Mouse (Mus musculus) CH12.LX (cell line): ENCODE measurements around the gene Neu2. TPM values are rescaled to one million over a fixed set of nuclear protein-coding genes. Genes with fewer than 3 reads are reported as not detected.

Experiments
- DNase-seq: peaks from one replicate; pipeline ENCODE4 v3.0.0-alpha.2; 2013; ENCODE audit errors: extremely low read depth
- H3K27ac ChIP-seq: 2 replicates; pipeline ENCODE4 v1.5.1; 2012; ENCODE audit warnings: low read depth, mild to moderate bottlenecking, control low read depth, moderate library complexity; ENCODE audit not compliant: insufficient read depth
- H3K27me3 ChIP-seq: replicated peaks from 2 replicates; pipeline ENCODE3; 2012; ENCODE audit warnings: inconsistent platforms
- H3K36me3 ChIP-seq, 2 experiments: replicated peaks in 1 of 2; 2 replicates each; pipeline versions ENCODE3 to v1.6.1; 2012; ENCODE audit warnings: inconsistent platforms in 1 of 2, low read length in 1 of 2, mild to moderate bottlenecking in 1 of 2, mixed read lengths in 1 of 2, moderate library complexity in 1 of 2; ENCODE audit not compliant: control insufficient read depth in 1 of 2, insufficient read depth in 1 of 2
- H3K4me1 ChIP-seq, 2 experiments: 2 replicates each; pipeline ENCODE4 v1.6.1; 2012; ENCODE audit warnings: inconsistent platforms in 1 of 2, moderate library complexity in 1 of 2; ENCODE audit not compliant: insufficient read depth in 2 of 2, control insufficient read depth in 1 of 2
- H3K4me2 ChIP-seq: 2 replicates; pipeline ENCODE4 v1.6.1; 2012; ENCODE audit warnings: low read depth, mild to moderate bottlenecking, control low read depth; ENCODE audit not compliant: poor library complexity, insufficient read depth, severe bottlenecking
- H3K4me3 ChIP-seq, 3 experiments: fragments of 150-350 bp in 1 of 3; sonication (generic) in 1 of 3; replicated peaks in 1 of 3; 2 replicates each; pipeline versions ENCODE3 to v1.5.1; 2011 to 2012; ENCODE audit warnings: low read depth in 2 of 3, low read length in 2 of 3, mild to moderate bottlenecking in 2 of 3, moderate library complexity in 2 of 3, control low read depth in 1 of 3, improper control_type of control experiment in 1 of 3, inconsistent platforms in 1 of 3, mixed read lengths in 1 of 3; ENCODE audit not compliant: poor library complexity in 1 of 3
- H3K79me2 ChIP-seq: replicated peaks from 2 replicates; pipeline ENCODE4 v1.6.1; 2012; ENCODE audit warnings: mild to moderate bottlenecking, moderate library complexity; ENCODE audit not compliant: control insufficient read depth, poor library complexity, insufficient read depth, severe bottlenecking; ENCODE audit errors: extremely low read depth
- H3K9ac ChIP-seq: 2 replicates; pipeline ENCODE4 v1.6.1; 2012; ENCODE audit warnings: low read depth, mild to moderate bottlenecking, control low read depth, moderate library complexity; ENCODE audit not compliant: insufficient read depth
- H3K9me3 ChIP-seq: replicated peaks from 2 replicates; pipeline ENCODE3; 2012; ENCODE audit warnings: low read length, inconsistent platforms, mixed read lengths
- BHLHE40 ChIP-seq: IDR thresholded peaks from 2 replicates; pipeline ENCODE4 v1.6.1; 2011; ENCODE audit warnings: mild to moderate bottlenecking, low read depth, low read length, improper control_type of control experiment
- CHD1 ChIP-seq: IDR thresholded peaks from 2 replicates; pipeline ENCODE4 v1.6.1; 2012; ENCODE audit warnings: low read depth, low read length, improper control_type of control experiment, inconsistent platforms
- EP300 ChIP-seq: IDR thresholded peaks from 2 replicates; pipeline ENCODE4 v1.6.1; 2011; ENCODE audit warnings: low read length, improper control_type of control experiment
- ETS1 ChIP-seq: conservative IDR thresholded peaks from 2 replicates; pipeline ENCODE4 v1.6.1; 2012; ENCODE audit warnings: low read depth, mild to moderate bottlenecking, inconsistent platforms, low read length, improper control_type of control experiment, moderate library complexity
- GABPA ChIP-seq: IDR thresholded peaks from 2 replicates; pipeline ENCODE4 v1.6.1; 2012; ENCODE audit warnings: low read depth, low read length, improper control_type of control experiment, inconsistent platforms; ENCODE audit not compliant: insufficient replicate concordance
- HCFC1 ChIP-seq: IDR thresholded peaks from 2 replicates; pipeline ENCODE4 v1.6.1; 2012; ENCODE audit warnings: low read depth, mild to moderate bottlenecking, inconsistent platforms, low read length, improper control_type of control experiment
- MAFK ChIP-seq: IDR thresholded peaks from 2 replicates; pipeline ENCODE4 v1.6.1; 2011; ENCODE audit warnings: low read length, improper control_type of control experiment; ENCODE audit not compliant: insufficient replicate concordance
- MAZ ChIP-seq: IDR thresholded peaks from 2 replicates; pipeline ENCODE4 v1.6.1; 2012; ENCODE audit warnings: low read depth, mild to moderate bottlenecking, inconsistent platforms, low read length, improper control_type of control experiment, moderate library complexity
- MEF2A ChIP-seq: IDR thresholded peaks from 2 replicates; pipeline ENCODE4 v1.6.1; 2014; ENCODE audit warnings: low read depth, mild to moderate bottlenecking, inconsistent platforms, low read length, improper control_type of control experiment, borderline replicate concordance
- MYC ChIP-seq: IDR thresholded peaks from 2 replicates; pipeline ENCODE4 v1.6.1; 2011; ENCODE audit warnings: low read depth, mild to moderate bottlenecking, improper control_type of control experiment, low read length
- NRF1 ChIP-seq: IDR thresholded peaks from 2 replicates; pipeline ENCODE4 v1.6.1; 2014; ENCODE audit warnings: low read depth, mild to moderate bottlenecking, inconsistent platforms, low read length, improper control_type of control experiment, moderate library complexity
- PAX5 ChIP-seq: IDR thresholded peaks from 2 replicates; pipeline ENCODE4 v1.6.1; 2012; ENCODE audit warnings: low read length, inconsistent platforms, mixed read lengths
- POLR2A ChIP-seq: IDR thresholded peaks from 2 replicates; pipeline ENCODE4 v1.6.1; 2011; ENCODE audit warnings: low read depth, mild to moderate bottlenecking, improper control_type of control experiment, low read length
- POLR2AphosphoS2 ChIP-seq: IDR thresholded peaks from 2 replicates; pipeline ENCODE4 v1.6.1; 2011; ENCODE audit warnings: low read depth, low read length, improper control_type of control experiment
- RAD21 ChIP-seq: IDR thresholded peaks from 2 replicates; pipeline ENCODE4 v1.6.1; 2011; ENCODE audit warnings: low read depth, mild to moderate bottlenecking, low read length, improper control_type of control experiment, moderate library complexity
- RCOR1 ChIP-seq: conservative IDR thresholded peaks from 2 replicates; pipeline ENCODE4 v1.6.1; 2012; ENCODE audit warnings: low read depth, mild to moderate bottlenecking, inconsistent platforms, low read length, improper control_type of control experiment
- SIN3A ChIP-seq: IDR thresholded peaks from 2 replicates; pipeline ENCODE4 v1.6.1; 2012; ENCODE audit warnings: low read length, improper control_type of control experiment, inconsistent platforms
- ZC3H11A ChIP-seq: IDR thresholded peaks from 2 replicates; pipeline ENCODE4 v1.6.1; 2012; ENCODE audit warnings: low read depth, mild to moderate bottlenecking, inconsistent platforms, low read length, improper control_type of control experiment
- ZKSCAN1 ChIP-seq: IDR thresholded peaks from 2 replicates; pipeline ENCODE4 v1.6.1; 2012; ENCODE audit warnings: low read depth, inconsistent platforms, low read length, improper control_type of control experiment, borderline replicate concordance
- ZMIZ1 ChIP-seq: IDR thresholded peaks from 2 replicates; pipeline ENCODE4 v1.6.1; 2012; ENCODE audit warnings: low read depth, mild to moderate bottlenecking, inconsistent platforms, low read length, improper control_type of control experiment
- ZNF384 ChIP-seq: IDR thresholded peaks from 2 replicates; pipeline ENCODE4 v1.6.1; 2012; ENCODE audit warnings: low read depth, low read length, improper control_type of control experiment, inconsistent platforms
- dilution Hi-C: fragments of 300-500 bp; cut with MboI; formaldehyde crosslinking; loops from 2 replicates; pipeline ENCODE4 v1.14.3; 2020; ENCODE audit warnings: low sequenced_read_pairs; ENCODE audit not compliant: extremely low pct_unique_long_range_greater_than_20kb, extremely low pct_ligation_motif_present
- in situ Hi-C: fragments of 300-500 bp; cut with MboI; formaldehyde crosslinking; loops from 3 replicates; pipeline ENCODE4 v1.14.3; 2019; ENCODE audit warnings: low sequenced_read_pairs, low pct_ligation_motif_present, low pct_unique_long_range_greater_than_20kb, mixed read lengths
- polyA plus RNA-seq: library from polyadenylated mRNA; unstranded; fragments of >175 nt; gene quantifications from 2 replicates; pipeline ENCODE4 v1.2.1, GENCODE M21; 2012; ENCODE audit warnings: low read depth; ENCODE audit not compliant: insufficient read length
- total RNA-seq, 2 experiments: library from RNA; depleted of rRNA; stranded (reverse); fragments of 300-350 nt in 1 of 2; fragments of >200 nt in 1 of 2; gene quantifications; 2 replicates each; pipeline ENCODE4 v1.2.3; 2012 to 2014

Gene Neu2
- total and polyA plus RNA-seq, 3 experiments: not detected

- dilution Hi-C loops: no loop called here
- H3K27me3 ChIP-seq: no peaks in the 10 kb centered on the region
Measured at GRCm38 (mm10) chr1:87553586-87553985, 43.9 kb downstream of the Neu2 start.

GRCm38 (mm10) chr1:87562967-87563366, 53.3 kb downstream of the Neu2 start:
- H3K4me2 ChIP-seq: no peak overlapping the region
- dilution Hi-C loops (no loop called here), in situ Hi-C loops (no loop called here)
- peaks cover 14% of the 10 kb centered on the region for H3K27me3 ChIP-seq
- no peak overlapping the region for H3K9ac ChIP-seq
- 0 out of 4 replicates have a peak, but pooled peaks cover 0 to 4% of the 10 kb centered on the region in 2 experiments for H3K4me1 ChIP-seq
- no peaks in the 10 kb centered on the region for H3K9me3 ChIP-seq
- TF ChIP-seq ZMIZ1 (no peak), ETS1 (no peak), MYC (no peak), MEF2A (no peak), ZKSCAN1 (no peak), MAZ (no peak), MAFK (no peak), RCOR1 (no peak), POLR2A (no peak), EP300 (no peak), RAD21 (no peak), BHLHE40 (no peak)
- H3K27ac ChIP-seq: no peak overlapping the region
- no peaks in the 10 kb centered on the region for H3K36me3 ChIP-seq
- no peak for DNase-seq
- H3K4me3 ChIP-seq: no peak overlapping the region
- H3K79me2 ChIP-seq: no peaks in the 10 kb centered on the region

More at GRCm38 (mm10) chr1:87553586-87553985, 43.9 kb downstream of the Neu2 start:
- in situ Hi-C loops: no loop called here
- Histone ChIP-seq H3K9me3 (no peaks in the 10 kb centered on the region), H3K9ac (no peak overlapping the region), H3K4me1 (peaks cover 0 to 9% of the 10 kb centered on the region in 2 experiments; a peak in 3 of 4 replicates)
- no peak for TF ChIP-seq NRF1
- no peak for TF ChIP-seq CHD1
- TF ChIP-seq PAX5: no peak
- TF ChIP-seq MYC: no peak
- TF ChIP-seq ZKSCAN1: no peak
- TF ChIP-seq ZNF384: no peak
- no peak for TF ChIP-seq RCOR1
- TF ChIP-seq GABPA: no peak
- no peak for TF ChIP-seq HCFC1
- TF ChIP-seq ZC3H11A: no peak
- no peak for TF ChIP-seq SIN3A
- no peak for TF ChIP-seq POLR2AphosphoS2
- TF ChIP-seq, all 38 proteins: peak for 0
- no peaks in the 10 kb centered on the region for H3K36me3 ChIP-seq
- no peak overlapping the region for H3K4me3 ChIP-seq
- H3K4me2 ChIP-seq: no peak overlapping the region
- H3K79me2 ChIP-seq: no peaks in the 10 kb centered on the region
- H3K27ac ChIP-seq: no peak overlapping the region
- DNase-seq: no peak
